Mouse (Mus musculus) bone marrow, adult 2 months (tissue): ENCODE measurements at regions not wholly inside any gene's neighbourhood (a gene's known extent, or its start where the extent isn't known, plus 50 kb on each side); places are given as distances from the start of the nearest gene placed in this dataset.

ENCODE experiments used
- CTCF ChIP-seq: fragments of 200-500 bp; IDR thresholded peaks from 2 replicates; pipeline ENCODE4 v1.5.1; 2011; ENCODE audit warnings: low read length, control low read depth; ENCODE audit not compliant: control insufficient read depth, insufficient read depth
- POLR2A ChIP-seq: fragments of 200-500 bp; IDR thresholded peaks from 2 replicates; pipeline ENCODE4 v1.6.1; 2011; ENCODE audit warnings: low read depth, mild to moderate bottlenecking, control low read depth, low read length, borderline replicate concordance; ENCODE audit not compliant: control insufficient read depth

DNA sequence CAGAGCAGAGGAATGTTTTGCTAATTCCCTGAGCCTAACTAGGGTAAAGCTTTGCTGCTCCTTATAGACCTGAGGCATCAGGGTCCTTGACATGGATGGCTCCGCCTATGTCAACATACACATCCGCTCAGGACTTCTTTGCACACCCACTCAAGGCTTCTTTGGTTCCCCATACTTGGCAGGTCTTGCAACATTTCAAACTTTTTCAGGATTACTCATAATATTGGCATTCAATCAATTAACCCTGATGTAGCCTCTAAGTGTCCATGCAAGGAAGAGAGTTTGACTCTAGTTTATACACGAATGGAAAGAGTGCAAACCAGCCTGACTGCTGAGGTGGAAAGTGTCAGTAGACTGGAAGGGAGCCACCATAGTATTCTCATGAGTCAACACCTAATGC is 93.2 kb upstream of the Slc25a13 start:
- TF ChIP-seq CTCF (no peak), POLR2A (no peak)
